In genomic region chr5:137159461-137159860, GRCm38 (mm10) we compare ENCODE assay signal across 10 mouse cellular contexts. TPM values are rescaled to one million over a fixed set of nuclear protein-coding genes. Genes with fewer than 3 reads are reported as not detected.
DNase-seq lines count a peak whose midpoint lies in the region; ATAC-seq and TF ChIP-seq lines count a peak whose summit lies in the region.
"Had no signal": no experiment of that assay in that cellular context is flagged by ENCODE, and none has a peak within 500 bp of the region (broad histone marks: within the 10 kb centered on the region; RNA-seq: fewer than 3 reads in every experiment).

No protein-coding gene starts in this region.

- CTCF ChIA-PET in Patski (lab: Charles Lee) = interaction anchor here (0.9 to 2.4 kb wide), 3 partner anchors 117 to 126 kb away, joined by 3 to 11 read pairs (median 5); partner anchors contain the start of gene Ache

- no peak for ATAC-seq in heart, postnatal 0 days (ENCODE audit: insufficient read depth, low read depth)
- ATAC-seq in Patski = no peak
- ATAC-seq in liver, embryonic 13.5 days (ENCODE audit: low read depth) = no peak

- H3K9ac ChIP-seq in heart, postnatal 0 days (replicated peaks; ENCODE audit: low read depth, low read length) = no peak overlapping the region
- H3K9ac ChIP-seq in liver, embryonic 13.5 days = no peak overlapping the region
- H3K9ac ChIP-seq: embryonic facial prominence, embryonic 15.5 days had no signal

- no peak overlapping the region for H3K4me2 ChIP-seq in heart, postnatal 0 days (ENCODE audit: low read depth, low read length)
- H3K4me2 ChIP-seq in liver, embryonic 13.5 days = no peak overlapping the region
- H3K4me2 ChIP-seq: embryonic facial prominence, embryonic 15.5 days had no signal

- TF ChIP-seq CTCF in heart, postnatal 0 days (IDR thresholded peaks at IDR 0.05; ENCODE audit: low read depth) = peak; percentile 50
- TF ChIP-seq CTCF in Patski (IDR thresholded peaks at IDR 0.05) = peak; percentile 97
- peak; percentile 95 for TF ChIP-seq CTCF in spleen, adult 2 months (IDR thresholded peaks at IDR 0.05; ENCODE audit: extremely low read depth, insufficient read depth, insufficient read length, insufficient replicate concordance)

- H3K27me3 ChIP-seq in heart, postnatal 0 days (ENCODE audit: control insufficient read depth, insufficient read depth, low read length) = no peaks in the 10 kb centered on the region
- no peaks in the 10 kb centered on the region for H3K27me3 ChIP-seq in heart, embryonic 10.5 days (ENCODE audit: insufficient read depth, poor library complexity, severe bottlenecking)
- peaks cover 3% of the 10 kb centered on the region for H3K27me3 ChIP-seq in Patski
- H3K27me3 ChIP-seq in liver, embryonic 13.5 days = no peaks in the 10 kb centered on the region
- H3K27me3 ChIP-seq in spleen, adult 2 months (ENCODE audit: control insufficient read depth, insufficient read depth, low read length) = no peaks in the 10 kb centered on the region
- H3K27me3 ChIP-seq in midbrain, embryonic 10.5 days (ENCODE audit: low read depth, poor library complexity, severe bottlenecking) = no peaks in the 10 kb centered on the region
- H3K27me3 ChIP-seq: embryonic facial prominence, embryonic 15.5 days had no signal

- WGBS in heart, postnatal 0 days = 26% methylated on average over 11 of the region's 11 CpGs
- 28% methylated on average over 11 of the region's 11 CpGs for WGBS in heart, embryonic 10.5 days
- WGBS in liver, embryonic 13.5 days (ENCODE audit: insufficient replicate concordance) = 14% methylated on average over 11 of the region's 11 CpGs
- 7% methylated on average over 11 of the region's 11 CpGs for WGBS in spleen, adult 2 months
- WGBS in midbrain, embryonic 10.5 days = 35% methylated on average over 11 of the region's 11 CpGs

- no peaks in the 10 kb centered on the region for H3K4me1 ChIP-seq in heart, postnatal 0 days (ENCODE audit: control insufficient read depth, insufficient read depth)
- no peaks in the 10 kb centered on the region for H3K4me1 ChIP-seq in heart, embryonic 10.5 days
- H3K4me1 ChIP-seq in liver, embryonic 13.5 days (replicated peaks) = no peaks in the 10 kb centered on the region
- no peaks in the 10 kb centered on the region for H3K4me1 ChIP-seq in spleen, adult 2 months (ENCODE audit: control insufficient read depth, insufficient read depth, insufficient read length)
- H3K4me1 ChIP-seq in midbrain, embryonic 10.5 days = no peaks in the 10 kb centered on the region
- H3K4me1 ChIP-seq: embryonic facial prominence, embryonic 15.5 days had no signal

- in situ Hi-C loops in Patski (cut with MboI; ENCODE audit: low pct_unique_long_range_greater_than_20kb) = no loop called here

- H3K36me3 ChIP-seq in heart, postnatal 0 days (replicated peaks; ENCODE audit: control insufficient read depth, insufficient read depth, low read length) = no peaks in the 10 kb centered on the region
- no peaks in the 10 kb centered on the region for H3K36me3 ChIP-seq in heart, embryonic 10.5 days
- H3K36me3 ChIP-seq in liver, embryonic 13.5 days = no peaks in the 10 kb centered on the region
- H3K36me3 ChIP-seq in spleen, adult 2 months (ENCODE audit: control insufficient read depth, insufficient read depth, low read length) = no peaks in the 10 kb centered on the region
- H3K36me3 ChIP-seq in midbrain, embryonic 10.5 days = no peaks in the 10 kb centered on the region
- H3K36me3 ChIP-seq: embryonic facial prominence, embryonic 15.5 days had no signal

- no peak overlapping the region for H3K27ac ChIP-seq in heart, postnatal 0 days (ENCODE audit: low read depth)
- H3K27ac ChIP-seq in heart, embryonic 10.5 days = no peak overlapping the region
- H3K27ac ChIP-seq in liver, embryonic 13.5 days = no peak overlapping the region
- H3K27ac ChIP-seq in spleen, adult 2 months (ENCODE audit: insufficient read depth, low read length) = no peak overlapping the region
- H3K27ac ChIP-seq in midbrain, embryonic 10.5 days (replicated peaks) = no peak overlapping the region
- H3K27ac ChIP-seq: embryonic facial prominence, embryonic 15.5 days had no signal

- POLR2A ChIA-PET in Patski (lab: Charles Lee) = interaction anchor here (0.6 kb wide), 1 partner anchor 28 kb away, joined by 5 read pairs; no protein-coding TSS in a partner anchor

- TF ChIP-seq EP300 in heart, postnatal 0 days (IDR thresholded peaks at IDR 0.05; ENCODE audit: low read depth) = no peak

- TF ChIP-seq POLR2A in spleen, adult 2 months (IDR thresholded peaks at IDR 0.05; ENCODE audit: low read depth, low read length) = no peak

- no peak for DNase-seq in heart, postnatal 0 days (ENCODE audit: low spot score)
- no peak for DNase-seq in heart, embryonic 10.5 days (ENCODE audit: low spot score)
- peak; percentile 70 for DNase-seq in A20 (ENCODE audit: low read depth, low spot score)
- no peak for DNase-seq in Patski (ENCODE audit: low read depth, low spot score)
- peak; percentile 17 for DNase-seq in gastrocnemius, postnatal 25 days
- peak; percentile 17 for DNase-seq in liver, embryonic 13.5 days
- DNase-seq in spleen, adult 2 months (ENCODE audit: low read depth in 1 of 2, low spot score in 2 of 2) = peak; percentile 47 to 57
- no peak for DNase-seq in midbrain, embryonic 10.5 days (ENCODE audit: low spot score)

- no peaks in the 10 kb centered on the region for H3K9me3 ChIP-seq in heart, postnatal 0 days (replicated peaks; ENCODE audit: control insufficient read depth, low read length)
- H3K9me3 ChIP-seq in heart, embryonic 10.5 days = 0 out of 2 replicates have a peak, but pooled peaks cover 5% of the 10 kb centered on the region
- no peaks in the 10 kb centered on the region for H3K9me3 ChIP-seq in liver, embryonic 13.5 days (replicated peaks)
- H3K9me3 ChIP-seq in midbrain, embryonic 10.5 days (replicated peaks) = peaks cover 26% of the 10 kb centered on the region; the same call in 1 of the 2 replicates
- H3K9me3 ChIP-seq: embryonic facial prominence, embryonic 15.5 days had no signal

- no peak overlapping the region for H3K4me3 ChIP-seq in heart, postnatal 0 days (ENCODE audit: low read depth, low read length)
- no peak overlapping the region for H3K4me3 ChIP-seq in heart, embryonic 10.5 days
- H3K4me3 ChIP-seq in liver, embryonic 13.5 days (replicated peaks) = no peak overlapping the region
- H3K4me3 ChIP-seq in spleen, adult 2 months (ENCODE audit: extremely low read depth, insufficient read depth, insufficient read length) = no peak overlapping the region
- no peak overlapping the region for H3K4me3 ChIP-seq in midbrain, embryonic 10.5 days
- H3K4me3 ChIP-seq: embryonic facial prominence, embryonic 15.5 days had no signal

RNA-seq across cellular contexts. Expression of gene Muc3, which starts 10.3 kb away (rescaled TPM):
- total RNA-seq in heart, postnatal 0 days (2014; rRNA removed; ENCODE audit: low replicate concordance) = not detected in 2 replicates
- polyA plus RNA-seq in heart, postnatal 0 days (2015; fragmentation: Nextera tagmentation; extraction: Ambion mirVana) = not detected in 2 replicates
- polyA plus RNA-seq in heart, embryonic 10.5 days (2016; fragmentation: Nextera tagmentation; extraction: Ambion mirVana) = not detected in 2 replicates
- polyA plus RNA-seq in Patski (2021) = not detected
- not detected for total RNA-seq in gastrocnemius, postnatal 25 days (2021)
- polyA plus RNA-seq in liver, embryonic 13.5 days (2015; fragmentation: Nextera tagmentation; extraction: Ambion mirVana) = not detected in 2 replicates
- 0.07 TPM in 1 of 2 replicates, not detected in the other for polyA plus RNA-seq in spleen, adult 2 months (2012; rRNA removed)
- not detected in 2 replicates for polyA plus RNA-seq in midbrain, embryonic 10.5 days (2016; fragmentation: Nextera tagmentation; extraction: Ambion mirVana)
- polyA plus RNA-seq: embryonic facial prominence, embryonic 15.5 days; limb, embryonic 14.5 days had no signal

RNA-seq across cellular contexts. Expression of gene Trim56, which starts 43.5 kb away (rescaled TPM):
- 15.1 and 20.3 TPM in 2 replicates for total RNA-seq in heart, postnatal 0 days (2014; rRNA removed; ENCODE audit: low replicate concordance)
- 4.7 and 4.9 TPM in 2 replicates for polyA plus RNA-seq in heart, postnatal 0 days (2015; fragmentation: Nextera tagmentation; extraction: Ambion mirVana)
- 6.4 and 7.4 TPM in 2 replicates for polyA plus RNA-seq in heart, embryonic 10.5 days (2016; fragmentation: Nextera tagmentation; extraction: Ambion mirVana)
- 35.6 TPM for polyA plus RNA-seq in Patski (2021)
- 1 to 10 TPM; 7.4 TPM for total RNA-seq in gastrocnemius, postnatal 25 days (2021)
- polyA plus RNA-seq in liver, embryonic 13.5 days (2015; fragmentation: Nextera tagmentation; extraction: Ambion mirVana) = 8.4 and 9.9 TPM in 2 replicates
- polyA plus RNA-seq in spleen, adult 2 months (2012; rRNA removed) = 26.6 and 28.6 TPM in 2 replicates
- 3.9 and 5.4 TPM in 2 replicates for polyA plus RNA-seq in midbrain, embryonic 10.5 days (2016; fragmentation: Nextera tagmentation; extraction: Ambion mirVana)

RNA-seq across cellular contexts. Expression of gene Muc3a, which starts 52.7 kb away (rescaled TPM):
- 0.34 TPM in 1 of 2 replicates, not detected in the other for total RNA-seq in heart, postnatal 0 days (2014; rRNA removed; ENCODE audit: low replicate concordance)
- polyA plus RNA-seq in heart, postnatal 0 days (2015; fragmentation: Nextera tagmentation; extraction: Ambion mirVana) = not detected in 2 replicates
- polyA plus RNA-seq in heart, embryonic 10.5 days (2016; fragmentation: Nextera tagmentation; extraction: Ambion mirVana) = 0.40 and 0.83 TPM in 2 replicates
- not detected for polyA plus RNA-seq in Patski (2021)
- under 1 TPM; 0.15 to 0.27 TPM for total RNA-seq in gastrocnemius, postnatal 25 days (2021)
- polyA plus RNA-seq in liver, embryonic 13.5 days (2015; fragmentation: Nextera tagmentation; extraction: Ambion mirVana) = 0.05 TPM in 1 of 2 replicates, not detected in the other
- 2.6 and 4.0 TPM in 2 replicates for polyA plus RNA-seq in spleen, adult 2 months (2012; rRNA removed)
- 0.14 TPM in 1 of 2 replicates, not detected in the other for polyA plus RNA-seq in midbrain, embryonic 10.5 days (2016; fragmentation: Nextera tagmentation; extraction: Ambion mirVana)

Comparison
In these comparisons a context has a peak if more than half of its experiments do, and no peak if none do; other contexts are left out.
1. DNase-seq: peak in A20 (single experiment), gastrocnemius, postnatal 25 days (single experiment), liver, embryonic 13.5 days (single experiment) and spleen, adult 2 months (2 of 2); none in heart, postnatal 0 days (single experiment), heart, embryonic 10.5 days (single experiment), Patski (single experiment) and midbrain, embryonic 10.5 days (single experiment).
2. Peak in every context shown above with its lines, with median percentiles within 50 percentile points of each other: CTCF ChIP-seq.